Mouse (Mus musculus) hindbrain, embryonic 14.5 days (tissue): ENCODE results near the gene Ttc39b. TPM values are rescaled to one million over a fixed set of nuclear protein-coding genes. Genes with fewer than 3 reads are reported as not detected.
"Not testable (repeated sequence)": the region's sequence is repeated elsewhere in the genome, so short reads cannot be mapped to it uniquely, and the experiment has no call there.

Experiments used
- ATAC-seq: fragments of 200-750 bp; cut with Nextera tagmentation; 2 replicates; pipeline ENCODE4 v1.8.0; 2017; ENCODE audit warnings: moderate number of reproducible peaks, mild to moderate bottlenecking, moderate TSS enrichment, moderate library complexity; ENCODE audit not compliant: low FRiP score
- DNase-seq: peaks from one replicate; pipeline ENCODE4 v3.0.0-alpha.2; 2015; ENCODE audit warnings: low spot score
- H3K27ac ChIP-seq: fragments of 300-500 bp; sonication (generic); 2 replicates; pipeline ENCODE4 v1.5.1; 2014; ENCODE audit warnings: mild to moderate bottlenecking, moderate library complexity
- H3K27me3 ChIP-seq: fragments of 300-500 bp; sonication (generic); 2 replicates; pipeline ENCODE4 v1.6.1; 2014; ENCODE audit warnings: mild to moderate bottlenecking, low read length, mixed read lengths; ENCODE audit not compliant: control insufficient read depth, insufficient read depth
- H3K36me3 ChIP-seq: fragments of 300-500 bp; sonication (generic); replicated peaks from 2 replicates; pipeline ENCODE4 v1.6.1; 2014; ENCODE audit not compliant: control insufficient read depth, insufficient read depth
- H3K4me1 ChIP-seq: fragments of 300-500 bp; sonication (generic); replicated peaks from 2 replicates; pipeline ENCODE4 v1.6.1; 2014; ENCODE audit warnings: antibody characterized with exemption, low read length, mixed read lengths; ENCODE audit not compliant: control insufficient read depth, insufficient read depth
- H3K4me2 ChIP-seq: fragments of 300-500 bp; sonication (generic); replicated peaks from 2 replicates; pipeline ENCODE4 v1.6.1; 2014; ENCODE audit warnings: mild to moderate bottlenecking, moderate library complexity
- H3K4me3 ChIP-seq: fragments of 300-500 bp; sonication (generic); replicated peaks from 2 replicates; pipeline ENCODE4 v1.5.1; 2014; ENCODE audit warnings: mild to moderate bottlenecking, low read length
- H3K9ac ChIP-seq: fragments of 300-500 bp; sonication (generic); 2 replicates; pipeline ENCODE4 v1.6.1; 2014
- H3K9me3 ChIP-seq: fragments of 300-500 bp; sonication (generic); 2 replicates; pipeline ENCODE4 v1.6.1; 2016; ENCODE audit warnings: low read length; ENCODE audit not compliant: control insufficient read depth
- WGBS: fragments of 180-500 bp; shearing (Covaris S2); extraction: QIAGEN DNeasy Blood & Tissue Kit; methylation state at CpG from one replicate; pipeline ENCODE4 v1.1.7; 2014; 5-methylcytosine and 5-hydroxymethylcytosine counted together
- polyA plus RNA-seq: library from polyadenylated mRNA; unstranded; fragments of >200 nt; fragmentation: Nextera tagmentation; extraction: Ambion mirVana; gene quantifications from 2 replicates; pipeline ENCODE4 v1.2.1, GENCODE M21; 2014

The Ttc39b gene
- polyA plus RNA-seq, 1 experiment from 2014 or later, result 8.2 TPM

DNA sequence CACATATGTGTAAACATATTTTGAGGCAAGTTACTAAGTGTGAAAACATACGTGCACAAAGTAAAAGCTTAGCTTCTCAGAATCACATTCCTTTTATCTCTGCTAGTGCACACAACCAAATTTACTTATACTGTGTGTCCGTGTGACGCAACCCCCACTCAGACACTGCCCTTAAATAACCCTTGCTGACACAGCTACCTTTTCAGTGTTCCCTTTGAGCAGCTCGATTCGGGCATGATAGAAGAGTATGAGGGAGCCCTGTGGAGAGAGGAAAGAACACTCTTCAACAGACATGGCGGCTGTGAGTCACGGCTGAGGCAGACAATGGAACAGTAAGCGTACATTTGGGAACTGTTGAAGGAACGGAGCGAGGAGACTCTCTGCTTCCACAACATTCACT, 80.3 kb downstream of the Ttc39b start:
- no peak overlapping the region for H3K9ac ChIP-seq
- no peak overlapping the region for H3K4me2 ChIP-seq
- H3K4me1 ChIP-seq, result no peaks in the 10 kb centered on the region
- H3K27ac ChIP-seq, result no peak overlapping the region
- ATAC-seq (no peak), DNase-seq (no peak)
- H3K27me3 ChIP-seq, result no peaks in the 10 kb centered on the region
- peaks cover 28% of the 10 kb centered on the region for H3K36me3 ChIP-seq
- H3K4me3 ChIP-seq, result no peak overlapping the region
- no peaks in the 10 kb centered on the region for H3K9me3 ChIP-seq
- 83% methylated on average over 10 of the region's 10 CpGs for WGBS

DNA sequence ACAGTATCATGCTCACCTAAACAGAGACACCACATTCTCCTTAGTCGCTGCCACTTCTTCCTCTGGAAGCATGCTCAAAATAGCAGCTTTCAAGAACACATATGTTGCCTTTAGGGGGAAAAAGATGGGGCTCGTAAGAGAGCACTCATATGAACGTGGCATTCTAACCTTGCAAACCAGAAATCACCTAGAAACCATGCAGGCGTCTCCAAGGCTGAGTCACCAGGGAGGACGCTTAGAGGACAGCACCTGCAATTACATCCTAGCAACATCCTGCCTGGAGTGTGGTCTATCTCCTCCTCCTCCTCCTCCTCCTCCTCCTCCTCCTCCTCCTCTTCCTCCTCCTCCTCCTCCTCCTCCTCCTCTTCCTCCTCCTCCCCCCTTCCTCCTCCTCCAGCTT, 82.4 kb downstream of the Ttc39b start:
- Histone ChIP-seq H3K9ac (no peak overlapping the region), H3K27ac (no peak overlapping the region), H3K27me3 (no peaks in the 10 kb centered on the region), H3K4me2 (no peak overlapping the region), H3K9me3 (no peaks in the 10 kb centered on the region), H3K4me3 (no peak overlapping the region), H3K4me1 (no peaks in the 10 kb centered on the region), H3K36me3 (peaks cover 25% of the 10 kb centered on the region)
- WGBS, result 74% methylated on average over 5 of the region's 5 CpGs
- ATAC-seq, result no peak
- DNase-seq, result no peak

DNA sequence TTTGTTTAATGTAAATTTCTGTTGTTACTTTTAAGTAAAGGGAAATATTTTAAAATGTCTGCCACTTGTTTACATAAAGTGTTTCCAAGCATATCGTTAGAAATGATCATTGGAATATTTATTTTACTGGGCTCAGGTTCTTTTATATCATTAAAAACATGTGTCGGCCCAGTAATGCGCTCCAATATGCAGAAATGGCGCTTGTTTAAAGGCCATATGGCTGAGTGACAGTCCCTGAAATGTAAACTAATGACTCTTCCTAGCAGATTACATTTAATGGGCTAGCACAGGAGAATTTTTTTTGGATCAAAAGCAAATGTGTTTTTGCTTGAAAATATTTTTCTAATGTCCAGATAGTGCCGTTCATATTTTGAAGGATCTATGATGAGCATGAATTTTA, 86.4 kb downstream of the Ttc39b start:
- Histone ChIP-seq H3K9me3 (no peaks in the 10 kb centered on the region), H3K4me2 (no peak overlapping the region), H3K4me3 (no peak overlapping the region), H3K9ac (no peak overlapping the region), H3K36me3 (0 out of 2 replicates have a peak, but pooled peaks cover 4% of the 10 kb centered on the region), H3K4me1 (no peaks in the 10 kb centered on the region), H3K27ac (no peak overlapping the region), H3K27me3 (no peaks in the 10 kb centered on the region)
- WGBS, result 73% methylated on average over 5 of the region's 5 CpGs
- DNase-seq (no peak), ATAC-seq (no peak)

DNA sequence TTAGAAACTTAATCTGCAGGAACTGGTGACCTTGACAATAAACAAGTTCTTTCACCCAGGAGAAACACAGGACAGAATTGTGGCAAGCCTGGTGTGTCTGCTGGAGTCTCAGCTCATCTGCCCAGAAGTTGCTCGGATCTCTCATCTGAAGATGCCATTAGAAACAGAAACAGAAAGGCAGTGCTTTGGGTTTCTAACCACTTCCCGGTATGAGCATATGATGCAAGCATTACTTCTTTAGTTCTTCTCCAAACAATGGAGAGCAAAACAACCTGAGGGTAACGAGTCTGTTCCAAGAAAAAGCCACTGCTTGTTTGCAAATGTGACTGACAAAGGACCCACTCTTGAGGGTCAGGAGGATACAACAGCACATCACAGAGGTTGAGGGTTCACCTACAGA, 88.8 kb downstream of the Ttc39b start:
- not testable (repeated sequence) for H3K36me3 ChIP-seq, H3K9me3 ChIP-seq, ATAC-seq, H3K9ac ChIP-seq, H3K27me3 ChIP-seq, H3K27ac ChIP-seq, DNase-seq, H3K4me3 ChIP-seq, H3K4me2 ChIP-seq, H3K4me1 ChIP-seq
- 83% methylated on average over 1 of the region's 3 CpGs for WGBS

DNA sequence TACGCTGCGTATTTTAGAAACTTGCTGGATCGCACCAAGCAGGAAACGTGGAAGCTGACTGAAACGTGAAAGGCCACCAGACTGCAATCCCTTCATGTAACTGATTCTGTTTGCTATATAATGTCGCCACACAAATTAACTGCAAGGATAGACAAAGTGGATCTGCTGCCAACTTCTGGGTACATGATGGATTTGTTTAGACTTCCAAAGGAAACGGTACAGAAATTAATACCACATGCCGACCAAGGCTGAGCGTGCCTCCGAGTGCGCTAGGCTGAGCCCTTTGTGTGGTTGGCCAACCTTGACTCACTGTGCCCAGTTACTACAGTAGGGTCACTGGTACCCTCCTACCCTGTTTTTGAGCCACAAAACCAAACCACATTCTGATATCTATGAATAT, 89.3 kb downstream of the Ttc39b start:
- no peak for DNase-seq
- Histone ChIP-seq H3K27ac (no peak overlapping the region), H3K27me3 (no peaks in the 10 kb centered on the region), H3K4me2 (no peak overlapping the region), H3K4me1 (no peaks in the 10 kb centered on the region), H3K9ac (no peak overlapping the region), H3K9me3 (no peaks in the 10 kb centered on the region), H3K4me3 (no peak overlapping the region), H3K36me3 (0 out of 2 replicates have a peak, but pooled peaks cover 4% of the 10 kb centered on the region)
- ATAC-seq, result no peak
- 82% methylated on average over 11 of the region's 11 CpGs for WGBS

DNA sequence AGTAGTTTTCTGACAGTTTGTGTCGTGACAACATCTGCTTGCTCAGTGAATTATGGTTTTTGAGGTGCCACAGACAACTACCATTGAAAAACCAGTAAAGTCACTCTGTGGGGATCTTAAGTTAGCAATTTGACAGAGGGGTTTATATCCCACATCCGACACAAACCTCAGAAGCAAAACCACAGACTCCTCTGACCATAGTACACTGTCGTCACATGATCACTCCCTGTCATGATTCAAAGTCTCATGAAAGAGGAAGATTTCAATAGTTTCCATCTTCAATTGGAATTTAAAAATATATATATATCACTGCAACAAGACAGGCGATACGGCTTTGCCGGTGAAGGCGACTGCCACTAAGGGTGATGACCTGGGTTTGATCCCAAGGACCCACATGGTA, 89.9 kb downstream of the Ttc39b start:
- no peak overlapping the region for H3K4me3 ChIP-seq
- no peak overlapping the region for H3K27ac ChIP-seq
- no peaks in the 10 kb centered on the region for H3K9me3 ChIP-seq
- DNase-seq, result no peak
- 0 out of 2 replicates have a peak, but pooled peaks cover 4% of the 10 kb centered on the region for H3K36me3 ChIP-seq
- H3K9ac ChIP-seq, result no peak overlapping the region
- 93% methylated on average over 7 of the region's 7 CpGs for whole genome bisulfite sequencing
- H3K4me2 ChIP-seq, result no peak overlapping the region
- no peaks in the 10 kb centered on the region for H3K4me1 ChIP-seq
- H3K27me3 ChIP-seq, result no peaks in the 10 kb centered on the region
- no peak for ATAC-seq

DNA sequence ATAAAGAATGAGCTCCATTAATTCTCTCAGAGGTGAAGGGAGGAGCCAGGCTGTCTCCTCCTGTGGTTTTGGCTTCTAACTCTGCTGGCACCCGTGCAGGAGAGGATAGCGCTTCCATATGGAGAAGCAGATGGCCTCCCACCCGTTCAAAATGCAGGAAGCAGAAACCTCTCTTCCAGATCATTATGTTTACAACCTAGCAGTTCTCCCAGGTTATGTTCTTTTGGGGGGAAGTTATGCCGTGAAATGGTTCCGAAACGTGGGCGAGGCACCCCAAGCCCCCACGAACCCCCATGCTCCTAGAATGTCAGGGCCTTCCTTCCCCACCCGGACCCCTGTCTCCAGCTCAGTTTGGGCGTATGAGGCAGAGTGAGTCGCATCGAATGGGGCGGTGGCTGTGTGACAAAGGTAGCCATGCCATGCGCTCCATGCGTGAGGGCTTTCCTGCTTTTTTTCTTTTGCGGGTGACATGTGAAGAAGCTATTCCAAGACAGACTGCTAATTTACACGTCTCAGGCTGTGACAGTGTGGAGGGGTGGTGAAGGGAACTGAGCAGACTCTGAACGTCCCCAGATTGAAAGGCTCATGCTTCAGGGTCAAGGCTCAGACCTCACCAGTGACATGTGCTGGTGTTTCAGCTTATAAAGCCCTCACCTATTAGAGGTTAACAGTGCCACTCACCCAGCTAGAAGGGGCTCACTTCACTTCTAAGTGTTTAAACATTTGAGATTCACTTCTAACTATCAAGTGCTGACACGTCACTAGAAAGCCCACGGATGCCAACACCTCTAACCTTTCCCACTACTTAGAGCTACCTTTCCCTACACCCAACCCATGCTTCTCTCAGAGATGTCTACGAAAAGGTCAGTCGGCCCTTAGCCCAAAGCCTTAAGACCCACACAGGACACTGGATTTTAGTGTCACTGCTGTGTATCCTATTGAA, 90.6 kb downstream of the Ttc39b start:
- Histone ChIP-seq H3K27me3 (no peaks in the 10 kb centered on the region), H3K36me3 (0 out of 2 replicates have a peak, but pooled peaks cover 4% of the 10 kb centered on the region), H3K9ac (no peak overlapping the region), H3K4me1 (no peaks in the 10 kb centered on the region), H3K4me3 (no peak overlapping the region), H3K9me3 (no peaks in the 10 kb centered on the region), H3K4me2 (no peak overlapping the region), H3K27ac (peak overlapping the region; percentile 46)
- peak; percentile 69 for ATAC-seq
- no peak for DNase-seq
- 72% methylated on average over 22 of the region's 22 CpGs for WGBS

DNA sequence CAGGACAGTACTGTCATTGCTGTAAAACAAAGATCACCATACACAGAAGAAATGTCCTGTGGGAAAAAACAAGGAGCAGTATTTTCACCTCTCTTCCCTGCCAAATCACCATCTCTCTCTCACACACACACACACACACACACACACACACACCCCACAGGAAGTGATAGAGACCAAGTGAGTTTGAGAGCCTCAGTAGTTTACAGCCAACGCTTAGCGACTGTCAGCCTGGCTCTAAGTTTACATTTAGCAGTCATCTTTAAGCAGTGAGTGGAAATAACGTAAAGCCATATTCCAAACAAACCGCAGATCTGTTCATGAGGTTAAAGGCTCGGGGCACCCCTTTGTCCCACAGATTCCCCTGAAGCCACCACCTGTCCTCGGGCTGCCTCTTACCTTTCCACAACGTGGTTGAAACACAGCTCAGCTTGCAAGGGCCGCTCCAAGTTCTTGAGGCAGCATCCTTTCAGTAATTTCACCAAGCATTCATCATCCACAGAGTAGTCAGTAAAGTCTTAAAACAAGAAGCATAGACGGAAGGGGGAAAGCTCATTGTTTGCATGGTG, 91.7 kb downstream of the Ttc39b start:
- WGBS, result 90% methylated on average over 9 of the region's 9 CpGs
- Histone ChIP-seq H3K9ac (no peak overlapping the region), H3K27me3 (no peaks in the 10 kb centered on the region), H3K27ac (0 out of 2 replicates have a peak overlapping the region, but pooled peaks have one; percentile 33), H3K4me2 (no peak overlapping the region), H3K9me3 (no peaks in the 10 kb centered on the region), H3K4me1 (no peaks in the 10 kb centered on the region), H3K4me3 (no peak overlapping the region), H3K36me3 (0 out of 2 replicates have a peak, but pooled peaks cover 5% of the 10 kb centered on the region)
- no peak for ATAC-seq
- no peak for DNase-seq

DNA sequence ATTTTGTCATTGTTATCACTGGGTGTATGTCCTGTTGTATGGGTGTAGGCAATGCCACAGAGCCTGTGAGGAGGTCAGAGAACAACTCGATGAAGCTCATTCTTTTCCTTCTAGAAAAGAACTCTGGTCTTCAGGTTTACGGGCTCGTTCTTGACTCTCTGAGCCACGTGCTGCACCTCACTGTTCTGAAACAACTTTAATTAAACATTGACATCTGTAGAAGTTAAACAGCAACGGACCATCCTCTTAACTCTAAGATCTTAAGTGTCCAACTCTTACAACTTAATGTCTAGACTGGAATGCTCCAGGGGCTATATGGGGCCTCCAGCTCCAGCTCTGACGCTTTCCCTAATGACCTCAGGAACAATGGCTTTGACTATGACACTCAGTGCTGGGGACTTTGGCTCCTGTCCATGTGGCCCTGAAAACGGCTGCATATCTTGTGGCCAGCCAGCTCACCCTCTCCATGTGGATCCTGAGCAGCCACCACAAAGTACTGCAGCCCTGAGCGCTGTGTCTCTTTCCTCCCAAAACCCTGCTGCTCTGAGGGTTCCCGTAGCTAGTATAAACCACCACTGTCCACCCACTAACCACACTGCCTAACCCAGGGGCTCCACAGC, 95.3 kb downstream of the Ttc39b start:
- 0 out of 2 replicates have a peak, but pooled peaks cover 3% of the 10 kb centered on the region for H3K36me3 ChIP-seq
- 83% methylated on average over 9 of the region's 9 CpGs for WGBS

More for the DNA sequence above, 95.3 kb downstream of the Ttc39b start:
- Histone ChIP-seq H3K4me1 (no peaks in the 10 kb centered on the region), H3K9ac (no peak overlapping the region), H3K27me3 (no peaks in the 10 kb centered on the region), H3K27ac (no peak overlapping the region), H3K9me3 (no peaks in the 10 kb centered on the region), H3K4me2 (no peak overlapping the region), H3K4me3 (no peak overlapping the region)
- ATAC-seq (0 out of 2 replicates have a peak, but pooled peaks have one; percentile 32), DNase-seq (no peak)
